1 mouse cellular context compared by ENCODE assay signal in the genomic region with DNA sequence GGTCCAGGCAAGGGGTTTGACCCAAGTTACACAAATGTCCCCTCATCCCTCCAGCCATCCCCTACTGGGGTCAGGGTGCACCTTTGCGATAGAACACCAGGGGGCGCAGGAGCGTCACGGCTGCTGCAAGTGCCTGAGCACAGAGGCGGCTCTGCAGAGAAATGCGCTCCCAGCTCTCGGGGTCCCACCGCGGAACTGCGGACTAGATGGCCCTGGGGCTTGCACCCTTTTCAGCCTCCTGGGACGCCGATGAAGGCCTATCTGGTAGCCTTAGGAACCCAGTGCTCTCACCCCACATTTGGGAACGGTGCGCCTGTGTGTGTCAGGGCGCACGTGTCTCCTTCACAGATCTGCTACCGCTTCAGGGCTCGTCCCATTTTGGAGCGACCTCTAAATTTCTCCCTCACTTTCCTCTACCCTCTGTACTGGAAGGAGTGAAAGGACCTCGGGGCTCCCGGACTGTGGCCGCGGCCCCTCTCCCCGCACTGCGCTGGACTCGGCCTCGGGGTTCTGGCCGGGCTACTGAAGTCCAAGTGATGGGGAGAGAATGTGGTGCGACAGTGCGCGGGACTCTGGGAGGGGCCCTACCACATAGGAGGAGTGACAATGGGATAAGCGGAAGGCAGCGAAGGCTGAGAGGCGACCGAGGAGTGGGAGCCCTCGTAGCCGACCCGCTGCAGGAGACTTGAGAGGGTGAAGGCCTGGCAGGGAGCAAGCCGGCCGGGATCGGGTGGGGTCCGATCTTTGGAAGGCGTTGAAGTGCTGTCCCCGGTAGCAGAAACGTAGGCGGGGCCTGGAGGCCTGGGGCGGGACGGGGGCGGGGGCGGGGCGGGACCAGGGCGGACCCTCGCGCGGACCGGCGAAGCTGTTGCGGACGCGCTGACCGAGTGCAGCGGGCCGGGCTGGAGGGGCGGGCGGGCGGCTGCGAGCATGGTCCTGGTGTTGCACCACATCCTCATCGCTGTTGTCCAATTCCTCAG.
TF ChIP-seq lines count a peak whose summit lies in the region.

No protein-coding gene starts in this region.

TF ChIP-seq in MEL, 35 proteins besides CTCF, POLR2A, EP300 and RAD21 (continued from another document):
- TF ChIP-seq NELFE (IDR thresholded peaks at IDR 0.05; ENCODE audit: low read depth, low read length) = no peak
- 0 out of 2 replicates have a peak, but pooled peaks have one; percentile 51 for TF ChIP-seq MAZ (IDR thresholded peaks at IDR 0.05; ENCODE audit: low read depth, low read length)
- TF ChIP-seq MYB (IDR thresholded peaks at IDR 0.05; ENCODE audit: low read depth, low read length) = no peak
- TF ChIP-seq CHD1 (IDR thresholded peaks at IDR 0.05; ENCODE audit: low read depth, low read length) = no peak
- peak; percentile 93 for TF ChIP-seq SMC3 (IDR thresholded peaks at IDR 0.05; ENCODE audit: low read depth, low read length)
- TF ChIP-seq MEF2A (IDR thresholded peaks at IDR 0.05; ENCODE audit: extremely low read depth, insufficient replicate concordance, low read depth, low read length, poor library complexity, severe bottlenecking) = no peak
- no peak for TF ChIP-seq NRF1 (IDR thresholded peaks at IDR 0.05; ENCODE audit: insufficient read depth, low read depth, low read length, poor library complexity, severe bottlenecking)
- TF ChIP-seq USF1 (IDR thresholded peaks at IDR 0.05; ENCODE audit: low read depth, low read length) = no peak
- no peak for TF ChIP-seq MAFK (IDR thresholded peaks at IDR 0.05; ENCODE audit: borderline replicate concordance, low read depth, low read length)
- no peak for TF ChIP-seq ZMIZ1 (IDR thresholded peaks at IDR 0.05; ENCODE audit: low read depth, low read length)
- peak; percentile 11; the same call in 1 of the 2 replicates for TF ChIP-seq BHLHE40 (IDR thresholded peaks at IDR 0.05; ENCODE audit: borderline replicate concordance, low read depth, low read length)
- TF ChIP-seq KAT2A (conservative IDR thresholded peaks at IDR 0.05; ENCODE audit: low read depth, low read length) = no peak
- TF ChIP-seq TCF12 (IDR thresholded peaks at IDR 0.05; ENCODE audit: low read depth, low read length) = no peak
- 0 out of 2 replicates have a peak, but pooled peaks have one; percentile 42 for TF ChIP-seq UBTF (IDR thresholded peaks at IDR 0.05; ENCODE audit: borderline replicate concordance, insufficient read depth, low read depth, low read length)
- 0 out of 2 replicates have a peak, but pooled peaks have one; percentile 19 for TF ChIP-seq ELF1 (IDR thresholded peaks at IDR 0.05; ENCODE audit: low read depth, low read length)
- TF ChIP-seq POLR2AphosphoS2 (IDR thresholded peaks at IDR 0.05; ENCODE audit: low read length) = no peak
- TF ChIP-seq TAL1 (IDR thresholded peaks at IDR 0.05; ENCODE audit: low read length) = no peak
- peak; percentile 93 for TF ChIP-seq MXI1 (IDR thresholded peaks at IDR 0.05; ENCODE audit: low read depth, low read length)
- TF ChIP-seq ZNF384 (IDR thresholded peaks at IDR 0.05; ENCODE audit: low read depth, low read length) = no peak
- TF ChIP-seq TBP (IDR thresholded peaks at IDR 0.05; ENCODE audit: low read depth, low read length) = no peak
- TF ChIP-seq USF2 (IDR thresholded peaks at IDR 0.05; ENCODE audit: borderline replicate concordance in 1 of 2, insufficient read depth in 1 of 2, low read depth in 1 of 2, low read length in 2 of 2) = no peak
- no peak for TF ChIP-seq POLR2AphosphoS5 (IDR thresholded peaks at IDR 0.05; ENCODE audit: borderline replicate concordance, low read depth, low read length)
- no peak for TF ChIP-seq GATA1 (IDR thresholded peaks at IDR 0.05; ENCODE audit: low read depth, low read length)
